Mouse (Mus musculus) ES-E14 (cell line): ENCODE measurements around the gene Nfic.

ENCODE experiments used
- CHD2 ChIP-seq: IDR thresholded peaks from 2 replicates; pipeline ENCODE4 v1.6.1; 2014; ENCODE audit warnings: mild to moderate bottlenecking, low read depth, low read length, inconsistent platforms
- HCFC1 ChIP-seq: IDR thresholded peaks from 2 replicates; pipeline ENCODE4 v1.6.1; 2012; ENCODE audit warnings: low read length, inconsistent platforms, borderline replicate concordance; ENCODE audit not compliant: insufficient read depth
- MAFK ChIP-seq: IDR thresholded peaks from 2 replicates; pipeline ENCODE4 v1.6.1; 2014; ENCODE audit warnings: mild to moderate bottlenecking, low read depth, low read length, inconsistent platforms; ENCODE audit not compliant: insufficient read depth
- ZNF384 ChIP-seq: IDR thresholded peaks from 2 replicates; pipeline ENCODE4 v1.6.1; 2012; ENCODE audit warnings: low read depth, low read length, inconsistent platforms

- no peak for TF ChIP-seq MAFK
- no peak for TF ChIP-seq HCFC1
- no peak for TF ChIP-seq ZNF384
- TF ChIP-seq CHD2, result no peak
Observed at GRCm38 (mm10) chr10:81457624-81458023, 2.2 kb upstream of the Nfic start.
